Mouse (Mus musculus) heart, adult 2 months (tissue): ENCODE results near the gene Pde4d. TPM values are rescaled to one million over a fixed set of nuclear protein-coding genes. Genes with fewer than 3 reads are reported as not detected.

ENCODE experiments used
- DNase-seq, 2 experiments: peaks; one replicate each; pipeline ENCODE4 v3.0.0; 2021
- H3K27ac ChIP-seq: fragments of 200-600 bp; 2 replicates; pipeline ENCODE4 v1.8.1; 2022
- H3K27me3 ChIP-seq: fragments of 200-500 bp; 2 replicates; pipeline ENCODE4 v1.6.1; 2012; ENCODE audit warnings: mild to moderate bottlenecking, low read length, inconsistent platforms, mixed read lengths; ENCODE audit not compliant: control insufficient read depth, insufficient read depth
- H3K36me3 ChIP-seq: fragments of 200-500 bp; 2 replicates; pipeline ENCODE4 v1.6.1; 2012; ENCODE audit warnings: low read length, inconsistent platforms; ENCODE audit not compliant: control insufficient read depth, insufficient read depth
- H3K4me1 ChIP-seq: fragments of 200-500 bp; 2 replicates; pipeline ENCODE4 v1.6.1; 2011; ENCODE audit warnings: low read length; ENCODE audit not compliant: control insufficient read depth, insufficient read depth
- H3K4me3 ChIP-seq: fragments of 200-600 bp; 2 replicates; pipeline ENCODE4 v1.8.1; 2022
- H3K79me2 ChIP-seq: fragments of 200-500 bp; replicated peaks from 2 replicates; pipeline ENCODE4 v1.6.1; 2012; ENCODE audit warnings: mild to moderate bottlenecking, inconsistent platforms, low read length, moderate library complexity, mixed read lengths; ENCODE audit not compliant: control insufficient read depth, insufficient read depth
- H3K9ac ChIP-seq: fragments of 200-500 bp; 2 replicates; pipeline ENCODE4 v1.6.1; 2012; ENCODE audit warnings: low read depth, mild to moderate bottlenecking, control low read depth, inconsistent platforms, low read length, mixed read lengths
- CTCF ChIP-seq: fragments of 200-600 bp; IDR thresholded peaks from 2 replicates; pipeline ENCODE4 v1.8.1; 2022; ENCODE audit warnings: antibody characterized with exemption, mild to moderate bottlenecking, moderate library complexity
- EP300 ChIP-seq: fragments of 200-500 bp; IDR thresholded peaks from 2 replicates; pipeline ENCODE4 v1.6.1; 2011; ENCODE audit warnings: low read depth, low read length, control low read depth; ENCODE audit not compliant: insufficient read depth
- POLR2A ChIP-seq: fragments of 200-500 bp; IDR thresholded peaks from 2 replicates; pipeline ENCODE4 v1.6.1; 2011; ENCODE audit warnings: mild to moderate bottlenecking, low read depth, low read length, control low read depth; ENCODE audit not compliant: insufficient read depth
- WGBS: fragments of 180-500 bp; shearing (Covaris S2); methylation state at CpG from one replicate; pipeline ENCODE4 v1.1.7; 2018; 5-methylcytosine and 5-hydroxymethylcytosine counted together
- intact Hi-C: fragments of 180-260 bp; cut with DNase I; formaldehyde crosslinking; loops from one replicate; pipeline ENCODE4 v1.15.1; 2025
- polyA plus RNA-seq: library from polyadenylated mRNA; depleted of rRNA; stranded (reverse); fragments of >200 nt; gene quantifications from 2 replicates; pipeline ENCODE4 v1.2.3, GENCODE M21; 2012
- total RNA-seq, 2 experiments: library from RNA; stranded (reverse); gene quantifications; 2 replicates each; pipeline ENCODE4 v1.2.3; 2021

Gene Pde4d
- total and polyA plus RNA-seq, 3 experiments, result 11.5 to 40.1 (median 38.1) TPM

GRCm38 (mm10) chr13:109158703-109159102 is 709.0 kb downstream of the Pde4d start:
- H3K27me3 ChIP-seq, result no peaks in the 10 kb centered on the region
- H3K27ac ChIP-seq, result no peak overlapping the region
- H3K79me2 ChIP-seq, result no peaks in the 10 kb centered on the region
- intact Hi-C loops, result no loop called here
- TF ChIP-seq EP300 (no peak), POLR2A (no peak), CTCF (no peak)
- H3K4me1 ChIP-seq, result no peaks in the 10 kb centered on the region
- no peak for DNase-seq
- 65% methylated on average over 3 of the region's 3 CpGs for WGBS
- no peak overlapping the region for H3K4me3 ChIP-seq
- H3K36me3 ChIP-seq, result no peaks in the 10 kb centered on the region
- H3K9ac ChIP-seq, result no peak overlapping the region

GRCm38 (mm10) chr13:109168556-109169334 is 719.0 kb downstream of the Pde4d start:
- H3K9ac ChIP-seq, result no peak overlapping the region
- no peaks in the 10 kb centered on the region for H3K27me3 ChIP-seq
- H3K79me2 ChIP-seq, result no peaks in the 10 kb centered on the region
- H3K4me1 ChIP-seq, result no peaks in the 10 kb centered on the region
- H3K36me3 ChIP-seq, result no peaks in the 10 kb centered on the region
- intact Hi-C loops, result no loop called here
- no peak overlapping the region for H3K27ac ChIP-seq
- DNase-seq, result no peak
- H3K4me3 ChIP-seq, result no peak overlapping the region
- TF ChIP-seq POLR2A, result no peak
- no peak for TF ChIP-seq EP300
- no peak for TF ChIP-seq CTCF
- 94% methylated on average over 9 of the region's 9 CpGs for WGBS

GRCm38 (mm10) chr13:109169335-109169606 is 719.5 kb downstream of the Pde4d start:
- Histone ChIP-seq H3K79me2 (no peaks in the 10 kb centered on the region), H3K36me3 (no peaks in the 10 kb centered on the region), H3K27me3 (no peaks in the 10 kb centered on the region), H3K4me3 (no peak overlapping the region), H3K27ac (no peak overlapping the region), H3K4me1 (no peaks in the 10 kb centered on the region), H3K9ac (no peak overlapping the region)
- intact Hi-C loops, result no loop called here
- DNase-seq, result no peak
- 79% methylated on average over 2 of the region's 2 CpGs for WGBS
- TF ChIP-seq POLR2A (no peak), EP300 (no peak), CTCF (no peak)

GRCm38 (mm10) chr13:109171688-109172087 is 721.9 kb downstream of the Pde4d start:
- Histone ChIP-seq H3K9ac (no peak overlapping the region), H3K27ac (no peak overlapping the region), H3K27me3 (no peaks in the 10 kb centered on the region), H3K4me3 (no peak overlapping the region), H3K4me1 (no peaks in the 10 kb centered on the region), H3K79me2 (no peaks in the 10 kb centered on the region), H3K36me3 (no peaks in the 10 kb centered on the region)
- intact Hi-C loops, result no loop called here
- TF ChIP-seq EP300, result no peak
- TF ChIP-seq CTCF, result no peak
- TF ChIP-seq POLR2A, result no peak
- WGBS, result 44% methylated on average over 7 of the region's 7 CpGs
- DNase-seq, result no peak

GRCm38 (mm10) chr13:109175281-109175680 is 725.5 kb downstream of the Pde4d start:
- Histone ChIP-seq H3K27me3 (no peaks in the 10 kb centered on the region), H3K36me3 (no peaks in the 10 kb centered on the region), H3K4me3 (no peak overlapping the region), H3K9ac (no peak overlapping the region), H3K79me2 (no peaks in the 10 kb centered on the region), H3K27ac (no peak overlapping the region), H3K4me1 (no peaks in the 10 kb centered on the region)
- no peak for DNase-seq
- TF ChIP-seq POLR2A, result no peak
- TF ChIP-seq CTCF, result no peak
- no peak for TF ChIP-seq EP300
- intact Hi-C loops, result no loop called here
- WGBS, result 70% methylated on average over 6 of the region's 6 CpGs

GRCm38 (mm10) chr13:109175852-109176621 is 726.3 kb downstream of the Pde4d start:
- TF ChIP-seq EP300, result no peak
- no peak for TF ChIP-seq POLR2A
- no peak for TF ChIP-seq CTCF
- DNase-seq, result no peak
- intact Hi-C loops, result no loop called here
- H3K4me3 ChIP-seq, result no peak overlapping the region
- H3K27ac ChIP-seq, result no peak overlapping the region
- no peaks in the 10 kb centered on the region for H3K4me1 ChIP-seq
- no peaks in the 10 kb centered on the region for H3K27me3 ChIP-seq
- WGBS, result 71% methylated on average over 11 of the region's 11 CpGs
- no peaks in the 10 kb centered on the region for H3K36me3 ChIP-seq
- no peaks in the 10 kb centered on the region for H3K79me2 ChIP-seq
- no peak overlapping the region for H3K9ac ChIP-seq
